Mouse (Mus musculus): ENCODE results near the gene Pdxp.

- TF ChIP-seq CTCF (IDR thresholded peaks at IDR 0.05; ENCODE audit: insufficient read depth, low read length) (no peak), POLR2A (IDR thresholded peaks at IDR 0.05; ENCODE audit: borderline replicate concordance, extremely low read depth, low read depth, low read length) (no peak)
Observed at GRCm38 (mm10) chr15:78937311-78937710, 23.6 kb downstream of the Pdxp start.
